Mouse (Mus musculus) G1E (cell line): ENCODE measurements around the gene Cct2.

Experiments used
- CTCF ChIP-seq: IDR thresholded peaks from 2 replicates; pipeline ENCODE4 v1.5.1; 2012; ENCODE audit warnings: low read depth, low read length, inconsistent platforms, mixed read lengths
- GATA1 ChIP-seq: IDR thresholded peaks from 2 replicates; pipeline ENCODE4 v1.6.1; 2012; ENCODE audit warnings: borderline replicate concordance, low read length, inconsistent platforms, mixed read lengths
- POLR2AphosphoS5 ChIP-seq: IDR thresholded peaks from 2 replicates; pipeline ENCODE4 v1.6.1; 2012; ENCODE audit warnings: low read depth, low read length, inconsistent platforms; ENCODE audit not compliant: insufficient replicate concordance
- TAL1 ChIP-seq: conservative IDR thresholded peaks from 2 replicates; pipeline ENCODE4 v1.6.1; 2012; ENCODE audit warnings: low read depth, low read length, inconsistent platforms, mixed read lengths

- no peak for TF ChIP-seq CTCF
- TF ChIP-seq GATA1 = no peak
- no peak for TF ChIP-seq TAL1
- TF ChIP-seq POLR2AphosphoS5 = no peak
Observed at GRCm38 (mm10) chr10:117021020-117021754, 42.4 kb downstream of the Cct2 start.
